Mouse (Mus musculus): ENCODE data around the gene Pdgfa. TPM values are rescaled to one million over a fixed set of nuclear protein-coding genes. Genes with fewer than 3 reads are reported as not detected.

The Pdgfa gene
- 4.9 and 5.3 TPM in 2 replicates for polyA plus RNA-seq (2016; fragmentation: Nextera tagmentation; extraction: Ambion mirVana)

GRCm38 (mm10) chr5:138997171-138997788, at the start of gene Pdgfa:
Gene Pdgfa (minus strand): TSS chr5:138997370.
- peak within 1 kb of the TSS; percentile 59 for H3K4me3 ChIP-seq
- peak within 1 kb of the TSS; percentile 68; the same call in 1 of the 2 replicates for H3K9ac ChIP-seq (replicated peaks)
- peaks cover 3% of the 10 kb centered on the region; the same call in 1 of the 2 replicates for H3K9me3 ChIP-seq
- H3K4me1 ChIP-seq = peaks cover 54% of the 10 kb centered on the region
- WGBS = under 1% methylated on average over 48 of the region's 48 CpGs
- H3K27ac ChIP-seq (replicated peaks) = no peak within 1 kb of the TSS
- H3K36me3 ChIP-seq = no peaks in the 10 kb centered on the region
- peak within 1 kb of the TSS; percentile 94 for H3K4me2 ChIP-seq (replicated peaks)
- H3K27me3 ChIP-seq = peaks cover 88% of the 10 kb centered on the region
- peak; percentile 47 for ATAC-seq (ENCODE audit: low FRiP score, low read depth)

- peaks cover 2% of the 10 kb centered on the region; the same call in 1 of the 2 replicates for H3K4me1 ChIP-seq
- H3K27ac ChIP-seq (replicated peaks) = no peak overlapping the region
- no peak overlapping the region for H3K4me2 ChIP-seq (replicated peaks)
- WGBS = 74% methylated on average over 5 of the region's 5 CpGs
- H3K27me3 ChIP-seq = no peaks in the 10 kb centered on the region
- no peaks in the 10 kb centered on the region for H3K9me3 ChIP-seq
- no peak overlapping the region for H3K4me3 ChIP-seq
- no peaks in the 10 kb centered on the region for H3K36me3 ChIP-seq
- ATAC-seq (ENCODE audit: low FRiP score, low read depth) = no peak
- H3K9ac ChIP-seq (replicated peaks) = no peak overlapping the region
Measured at GRCm38 (mm10) chr5:139046636-139047035, 49.5 kb upstream of the Pdgfa start.

GRCm38 (mm10) chr5:139043546-139043945, 46.4 kb upstream of the Pdgfa start:
- 84% methylated on average over 4 of the region's 4 CpGs for WGBS
- Histone ChIP-seq H3K4me3 (no peak overlapping the region), H3K4me2 (replicated peaks) (no peak overlapping the region), H3K27ac (replicated peaks) (no peak overlapping the region), H3K4me1 (no peaks in the 10 kb centered on the region), H3K27me3 (no peaks in the 10 kb centered on the region), H3K36me3 (no peaks in the 10 kb centered on the region), H3K9me3 (no peaks in the 10 kb centered on the region; the same call in 1 of the 2 replicates), H3K9ac (replicated peaks) (no peak overlapping the region)
- ATAC-seq (ENCODE audit: low FRiP score, low read depth) = no peak

- Histone ChIP-seq H3K4me1 (no peaks in the 10 kb centered on the region), H3K9ac (replicated peaks) (no peak overlapping the region), H3K27ac (replicated peaks) (no peak overlapping the region), H3K4me2 (replicated peaks) (no peak overlapping the region), H3K9me3 (no peaks in the 10 kb centered on the region; the same call in 1 of the 2 replicates), H3K27me3 (no peaks in the 10 kb centered on the region), H3K36me3 (no peaks in the 10 kb centered on the region), H3K4me3 (no peak overlapping the region)
- 83% methylated on average over 12 of the region's 12 CpGs for WGBS
- no peak for ATAC-seq (ENCODE audit: low FRiP score, low read depth)
Measured at GRCm38 (mm10) chr5:139042299-139042698, 45.1 kb upstream of the Pdgfa start.

GRCm38 (mm10) chr5:139035171-139035570, 38.0 kb upstream of the Pdgfa start:
- ATAC-seq (ENCODE audit: low FRiP score, low read depth) = no peak
- H3K27me3 ChIP-seq = no peaks in the 10 kb centered on the region
- H3K36me3 ChIP-seq = no peaks in the 10 kb centered on the region; the same call in 1 of the 2 replicates
- no peak overlapping the region for H3K4me3 ChIP-seq
- H3K9me3 ChIP-seq = no peaks in the 10 kb centered on the region
- H3K27ac ChIP-seq (replicated peaks) = no peak overlapping the region
- no peak overlapping the region for H3K9ac ChIP-seq (replicated peaks)
- WGBS = 71% methylated on average over 2 of the region's 2 CpGs
- H3K4me1 ChIP-seq = peaks cover 25% of the 10 kb centered on the region
- H3K4me2 ChIP-seq (replicated peaks) = no peak overlapping the region

GRCm38 (mm10) chr5:139034746-139035145, 37.6 kb upstream of the Pdgfa start:
- H3K4me3 ChIP-seq = no peak overlapping the region
- ATAC-seq (ENCODE audit: low FRiP score, low read depth) = no peak
- no peaks in the 10 kb centered on the region; the same call in 1 of the 2 replicates for H3K36me3 ChIP-seq
- whole genome bisulfite sequencing = 49% methylated on average over 6 of the region's 6 CpGs
- no peaks in the 10 kb centered on the region for H3K27me3 ChIP-seq
- no peak overlapping the region for H3K4me2 ChIP-seq (replicated peaks)
- H3K4me1 ChIP-seq = peaks cover 25% of the 10 kb centered on the region
- H3K9ac ChIP-seq (replicated peaks) = no peak overlapping the region
- H3K9me3 ChIP-seq = no peaks in the 10 kb centered on the region
- no peak overlapping the region for H3K27ac ChIP-seq (replicated peaks)

- ATAC-seq (ENCODE audit: low FRiP score, low read depth) = no peak
- H3K27ac ChIP-seq (replicated peaks) = peak overlapping the region; percentile 15; the same call in 1 of the 2 replicates
Measured at GRCm38 (mm10) chr5:139033406-139034317, 36.5 kb upstream of the Pdgfa start.

GRCm38 (mm10) chr5:139027603-139028002, 30.4 kb upstream of the Pdgfa start:
- 44% methylated on average over 15 of the region's 15 CpGs for WGBS
- Histone ChIP-seq H3K27me3 (no peaks in the 10 kb centered on the region), H3K9ac (replicated peaks) (no peak overlapping the region), H3K27ac (replicated peaks) (no peak overlapping the region), H3K9me3 (no peaks in the 10 kb centered on the region), H3K4me2 (replicated peaks) (no peak overlapping the region), H3K4me1 (peaks cover 8% of the 10 kb centered on the region), H3K36me3 (no peaks in the 10 kb centered on the region), H3K4me3 (no peak overlapping the region)
- ATAC-seq (ENCODE audit: low FRiP score, low read depth) = no peak

More at GRCm38 (mm10) chr5:139033406-139034317, 36.5 kb upstream of the Pdgfa start:
- no peaks in the 10 kb centered on the region for H3K9me3 ChIP-seq
- no peak overlapping the region for H3K9ac ChIP-seq (replicated peaks)
- H3K4me3 ChIP-seq = no peak overlapping the region
- 40% methylated on average over 14 of the region's 14 CpGs for WGBS
- H3K4me2 ChIP-seq (replicated peaks) = no peak overlapping the region
- peaks cover 25% of the 10 kb centered on the region for H3K4me1 ChIP-seq
- no peaks in the 10 kb centered on the region; the same call in 1 of the 2 replicates for H3K36me3 ChIP-seq
- no peaks in the 10 kb centered on the region for H3K27me3 ChIP-seq

- Histone ChIP-seq H3K4me3 (no peak overlapping the region), H3K27ac (replicated peaks) (no peak overlapping the region), H3K27me3 (no peaks in the 10 kb centered on the region), H3K4me2 (replicated peaks) (no peak overlapping the region), H3K9ac (replicated peaks) (no peak overlapping the region), H3K9me3 (no peaks in the 10 kb centered on the region), H3K4me1 (peaks cover 8% of the 10 kb centered on the region), H3K36me3 (no peaks in the 10 kb centered on the region)
- 77% methylated on average over 12 of the region's 12 CpGs for WGBS
- no peak for ATAC-seq (ENCODE audit: low FRiP score, low read depth)
Measured at GRCm38 (mm10) chr5:139024351-139025105, 27.4 kb upstream of the Pdgfa start.

GRCm38 (mm10) chr5:139020595-139020994, 23.4 kb upstream of the Pdgfa start:
- no peak overlapping the region for H3K4me2 ChIP-seq (replicated peaks)
- no peak overlapping the region for H3K27ac ChIP-seq (replicated peaks)
- H3K36me3 ChIP-seq = peaks cover 7% of the 10 kb centered on the region; the same call in 1 of the 2 replicates
- no peak overlapping the region for H3K4me3 ChIP-seq
- H3K27me3 ChIP-seq = no peaks in the 10 kb centered on the region
- H3K4me1 ChIP-seq = no peaks in the 10 kb centered on the region
- no peak for ATAC-seq (ENCODE audit: low FRiP score, low read depth)
- H3K9me3 ChIP-seq = no peaks in the 10 kb centered on the region
- 87% methylated on average over 6 of the region's 6 CpGs for WGBS
- H3K9ac ChIP-seq (replicated peaks) = no peak overlapping the region

GRCm38 (mm10) chr5:139017371-139018124, 20.4 kb upstream of the Pdgfa start:
- no peak overlapping the region for H3K9ac ChIP-seq (replicated peaks)
- H3K36me3 ChIP-seq = peaks cover 7% of the 10 kb centered on the region; the same call in 1 of the 2 replicates
- 82% methylated on average over 15 of the region's 15 CpGs for WGBS
- no peak for ATAC-seq (ENCODE audit: low FRiP score, low read depth)
- no peak overlapping the region for H3K4me2 ChIP-seq (replicated peaks)
- H3K9me3 ChIP-seq = no peaks in the 10 kb centered on the region
- no peak overlapping the region for H3K4me3 ChIP-seq
- H3K4me1 ChIP-seq = no peaks in the 10 kb centered on the region
- no peaks in the 10 kb centered on the region for H3K27me3 ChIP-seq
- H3K27ac ChIP-seq (replicated peaks) = no peak overlapping the region
